Mouse (Mus musculus) heart, embryonic 11.5 days (tissue): ENCODE data around the gene Scn3b. TPM values are rescaled to one million over a fixed set of nuclear protein-coding genes. Genes with fewer than 3 reads are reported as not detected.

Experiments
- ATAC-seq: fragments of 200-750 bp; cut with Nextera tagmentation; replicated peaks from 2 replicates; pipeline ENCODE4 v1.8.0; 2017; ENCODE audit warnings: moderate library complexity; ENCODE audit not compliant: insufficient number of reproducible peaks, low FRiP score, low TSS enrichment
- H3K27ac ChIP-seq: fragments of 300-500 bp; sonication (generic); 2 replicates; pipeline ENCODE4 v1.5.1; 2014; ENCODE audit warnings: mild to moderate bottlenecking, low read depth, low read length
- H3K27me3 ChIP-seq: fragments of 300-500 bp; sonication (generic); 2 replicates; pipeline ENCODE4 v1.6.1; 2014; ENCODE audit warnings: mild to moderate bottlenecking, low read length, mixed read lengths; ENCODE audit not compliant: control insufficient read depth, insufficient read depth
- H3K36me3 ChIP-seq: fragments of 300-500 bp; sonication (generic); 2 replicates; pipeline ENCODE4 v1.6.1; 2014; ENCODE audit warnings: mild to moderate bottlenecking, low read length, moderate library complexity, mixed read lengths; ENCODE audit not compliant: control insufficient read depth, insufficient read depth
- H3K4me1 ChIP-seq: fragments of 300-500 bp; sonication (generic); 2 replicates; pipeline ENCODE4 v1.6.1; 2014; ENCODE audit warnings: low read length; ENCODE audit not compliant: control insufficient read depth, insufficient read depth
- H3K4me2 ChIP-seq: fragments of 300-500 bp; sonication (generic); 2 replicates; pipeline ENCODE4 v1.6.1; 2014; ENCODE audit warnings: mild to moderate bottlenecking, moderate library complexity
- H3K4me3 ChIP-seq: fragments of 300-500 bp; sonication (generic); 2 replicates; pipeline ENCODE4 v1.5.1; 2014; ENCODE audit warnings: low read depth, low read length
- H3K9ac ChIP-seq: fragments of 300-500 bp; sonication (generic); 2 replicates; pipeline ENCODE4 v1.6.1; 2014; ENCODE audit warnings: mild to moderate bottlenecking, low read depth, low read length, moderate library complexity
- H3K9me3 ChIP-seq: fragments of 300-500 bp; sonication (generic); replicated peaks from 2 replicates; pipeline ENCODE4 v1.6.1; 2016; ENCODE audit warnings: low read length; ENCODE audit not compliant: control insufficient read depth
- WGBS: fragments of 180-500 bp; shearing (Covaris S2); extraction: QIAGEN DNeasy Blood & Tissue Kit; methylation state at CpG from one replicate; pipeline ENCODE4 v1.1.7; 2014; ENCODE audit not compliant: insufficient replicate concordance; 5-methylcytosine and 5-hydroxymethylcytosine counted together
- polyA plus RNA-seq: library from polyadenylated mRNA; unstranded; fragments of >200 nt; fragmentation: Nextera tagmentation; extraction: Ambion mirVana; gene quantifications from 2 replicates; pipeline ENCODE4 v1.2.1, GENCODE M21; 2014

Scn3b gene
- polyA plus RNA-seq, 1 experiment from 2014 or later = 0.44 TPM

- WGBS = 76% methylated on average over 9 of the region's 9 CpGs
- no peak overlapping the region for H3K4me3 ChIP-seq
- no peak overlapping the region for H3K9ac ChIP-seq
- H3K36me3 ChIP-seq = no peaks in the 10 kb centered on the region
- ATAC-seq = no peak
- no peak overlapping the region for H3K4me2 ChIP-seq
- H3K27me3 ChIP-seq = no peaks in the 10 kb centered on the region
- H3K9me3 ChIP-seq = no peaks in the 10 kb centered on the region
- no peak overlapping the region for H3K27ac ChIP-seq
- H3K4me1 ChIP-seq = peaks cover 11% of the 10 kb centered on the region; the same call in 1 of the 2 replicates
Measured at GRCm38 (mm10) chr9:40316865-40317660, 48.0 kb downstream of the Scn3b start.

GRCm38 (mm10) chr9:40317735-40318134, 48.7 kb downstream of the Scn3b start:
- H3K36me3 ChIP-seq = no peaks in the 10 kb centered on the region
- ATAC-seq = no peak
- H3K27me3 ChIP-seq = no peaks in the 10 kb centered on the region
- H3K9me3 ChIP-seq = no peaks in the 10 kb centered on the region
- no peak overlapping the region for H3K9ac ChIP-seq
- H3K4me3 ChIP-seq = no peak overlapping the region
- no peak overlapping the region for H3K4me2 ChIP-seq
- H3K27ac ChIP-seq = no peak overlapping the region
- WGBS = 86% methylated on average over 4 of the region's 4 CpGs
- peaks cover 11% of the 10 kb centered on the region; the same call in 1 of the 2 replicates for H3K4me1 ChIP-seq

- Histone ChIP-seq H3K4me3 (no peak overlapping the region), H3K4me2 (no peak overlapping the region), H3K9me3 (no peaks in the 10 kb centered on the region), H3K9ac (no peak overlapping the region), H3K27me3 (no peaks in the 10 kb centered on the region), H3K4me1 (peaks cover 11% of the 10 kb centered on the region; the same call in 1 of the 2 replicates), H3K27ac (no peak overlapping the region), H3K36me3 (no peaks in the 10 kb centered on the region)
- ATAC-seq = no peak
- WGBS = 77% methylated on average over 5 of the region's 5 CpGs
Measured at GRCm38 (mm10) chr9:40318771-40319170, 49.8 kb downstream of the Scn3b start.

GRCm38 (mm10) chr9:40320405-40320804, 51.4 kb downstream of the Scn3b start:
- Histone ChIP-seq H3K9ac (no peak overlapping the region), H3K4me2 (no peak overlapping the region), H3K27ac (no peak overlapping the region), H3K4me1 (peaks cover 16% of the 10 kb centered on the region), H3K27me3 (no peaks in the 10 kb centered on the region), H3K4me3 (no peak overlapping the region), H3K9me3 (no peaks in the 10 kb centered on the region), H3K36me3 (no peaks in the 10 kb centered on the region)
- 84% methylated on average over 8 of the region's 8 CpGs for WGBS
- ATAC-seq = no peak

- H3K36me3 ChIP-seq = no peaks in the 10 kb centered on the region
- H3K9me3 ChIP-seq = no peaks in the 10 kb centered on the region
- H3K4me1 ChIP-seq = peaks cover 22% of the 10 kb centered on the region
- H3K27me3 ChIP-seq = no peaks in the 10 kb centered on the region
- 47% methylated on average over 12 of the region's 12 CpGs for WGBS
- ATAC-seq = peak; percentile 60; the same call in 1 of the 2 replicates
- no peak overlapping the region for H3K9ac ChIP-seq
- no peak overlapping the region for H3K4me3 ChIP-seq
- H3K27ac ChIP-seq = no peak overlapping the region
- H3K4me2 ChIP-seq = no peak overlapping the region
Measured at GRCm38 (mm10) chr9:40320879-40321667, 52.1 kb downstream of the Scn3b start.

- H3K9ac ChIP-seq = no peak overlapping the region
- peaks cover 28% of the 10 kb centered on the region for H3K4me1 ChIP-seq
- ATAC-seq = no peak
- H3K4me3 ChIP-seq = no peak overlapping the region
- 75% methylated on average over 3 of the region's 3 CpGs for WGBS
- H3K4me2 ChIP-seq = no peak overlapping the region
- no peaks in the 10 kb centered on the region for H3K9me3 ChIP-seq
- no peaks in the 10 kb centered on the region for H3K27me3 ChIP-seq
- H3K36me3 ChIP-seq = no peaks in the 10 kb centered on the region
- H3K27ac ChIP-seq = no peak overlapping the region
Measured at GRCm38 (mm10) chr9:40321668-40322003, 52.6 kb downstream of the Scn3b start.

GRCm38 (mm10) chr9:40322372-40322771, 53.4 kb downstream of the Scn3b start:
- Histone ChIP-seq H3K9ac (no peak overlapping the region), H3K9me3 (no peaks in the 10 kb centered on the region), H3K4me3 (no peak overlapping the region), H3K4me1 (peaks cover 32% of the 10 kb centered on the region), H3K27ac (no peak overlapping the region), H3K4me2 (no peak overlapping the region), H3K27me3 (no peaks in the 10 kb centered on the region), H3K36me3 (no peaks in the 10 kb centered on the region)
- no peak for ATAC-seq
- 92% methylated on average over 3 of the region's 3 CpGs for WGBS

- H3K4me1 ChIP-seq = peaks cover 32% of the 10 kb centered on the region
Measured at GRCm38 (mm10) chr9:40323171-40323570, 54.2 kb downstream of the Scn3b start.

More at GRCm38 (mm10) chr9:40323171-40323570, 54.2 kb downstream of the Scn3b start:
- Histone ChIP-seq H3K4me2 (no peak overlapping the region), H3K27ac (no peak overlapping the region), H3K4me3 (no peak overlapping the region), H3K9me3 (no peaks in the 10 kb centered on the region), H3K9ac (no peak overlapping the region), H3K36me3 (no peaks in the 10 kb centered on the region), H3K27me3 (no peaks in the 10 kb centered on the region)
- WGBS = 76% methylated on average over 5 of the region's 5 CpGs
- ATAC-seq = no peak
